Mouse (Mus musculus) megakaryocyte, embryonic 14.5 days (primary cell): ENCODE results near the gene St6gal1. TPM values are rescaled to one million over a fixed set of nuclear protein-coding genes. Genes with fewer than 3 reads are reported as not detected.

Source experiments
- H3K27me3 ChIP-seq: replicated peaks from 2 replicates; pipeline ENCODE3; 2012; ENCODE audit warnings: inconsistent platforms
- H3K36me3 ChIP-seq: replicated peaks from 2 replicates; pipeline ENCODE3; 2012; ENCODE audit warnings: low read length, inconsistent platforms, mixed read lengths
- H3K4me1 ChIP-seq: 2 replicates; pipeline ENCODE4 v1.6.1; 2012; ENCODE audit warnings: inconsistent platforms
- H3K4me3 ChIP-seq: replicated peaks from 2 replicates; pipeline ENCODE3; 2012; ENCODE audit warnings: moderate library complexity, mild to moderate bottlenecking, inconsistent platforms
- H3K9me3 ChIP-seq: 2 replicates; pipeline ENCODE4 v1.6.1; 2012; ENCODE audit warnings: inconsistent platforms
- FLI1 ChIP-seq: IDR thresholded peaks from 2 replicates; pipeline ENCODE4 v1.6.1; 2012; ENCODE audit warnings: low read length, inconsistent platforms, mixed read lengths
- GATA1 ChIP-seq: IDR thresholded peaks from 3 replicates; pipeline ENCODE4 v1.6.1; 2012; ENCODE audit warnings: mixed read lengths, low read length, inconsistent platforms, borderline replicate concordance
- polyA plus RNA-seq: library from polyadenylated mRNA; stranded (reverse); fragments of >175 nt; gene quantifications from 2 replicates; pipeline ENCODE4 v1.2.3, GENCODE M21; 2012; ENCODE audit warnings: low replicate concordance; ENCODE audit not compliant: insufficient read depth

Gene St6gal1
- polyA plus RNA-seq, 1 experiment = not detected

DNA sequence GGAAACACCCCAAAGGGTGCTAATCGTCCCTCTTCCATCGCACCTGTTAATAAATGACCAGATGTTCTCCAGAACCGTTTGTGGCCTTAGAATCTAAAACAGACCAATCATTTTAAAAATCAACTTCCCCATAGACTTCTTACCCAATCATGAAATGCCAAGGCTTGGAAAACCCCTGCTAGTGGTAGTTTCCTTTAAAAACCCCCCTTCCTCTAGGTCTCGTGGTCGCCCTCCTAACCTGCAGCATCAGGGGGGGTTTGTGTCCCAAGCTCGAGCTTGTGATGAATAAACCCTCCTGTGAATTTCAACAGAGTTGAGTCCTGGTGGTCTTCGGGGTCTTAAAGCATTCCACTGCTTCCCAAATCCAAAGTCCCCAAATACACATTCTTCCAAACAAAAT lies 36.6 kb upstream of the St6gal1 start:
- Histone ChIP-seq H3K9me3 (peaks cover 17% of the 10 kb centered on the region), H3K27me3 (no peaks in the 10 kb centered on the region), H3K4me1 (no peaks in the 10 kb centered on the region), H3K4me3 (no peak overlapping the region), H3K36me3 (no peaks in the 10 kb centered on the region)
- TF ChIP-seq GATA1 (no peak), FLI1 (no peak)

DNA sequence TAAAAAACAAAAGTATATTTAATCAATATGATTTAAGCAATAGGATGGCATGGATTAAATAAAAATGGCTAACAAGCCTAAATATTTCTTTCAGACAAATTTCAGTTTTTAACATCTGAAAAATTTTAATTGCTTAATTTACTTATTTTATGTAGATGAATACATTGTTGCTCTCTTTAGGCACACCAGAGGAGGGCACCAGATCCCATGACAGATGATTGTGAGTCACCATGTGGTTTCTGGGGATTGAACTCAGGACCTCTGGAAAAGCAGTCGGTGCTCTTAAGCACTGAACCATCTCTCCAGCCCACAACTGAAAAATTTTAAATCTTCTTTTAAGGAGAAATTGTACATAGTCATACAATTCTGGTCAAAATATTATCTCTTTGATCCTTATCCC lies 34.9 kb upstream of the St6gal1 start:
- Histone ChIP-seq H3K27me3 (no peaks in the 10 kb centered on the region), H3K4me1 (no peaks in the 10 kb centered on the region), H3K4me3 (no peak overlapping the region), H3K36me3 (no peaks in the 10 kb centered on the region), H3K9me3 (peaks cover 17% of the 10 kb centered on the region)
- TF ChIP-seq FLI1 (no peak), GATA1 (no peak)

DNA sequence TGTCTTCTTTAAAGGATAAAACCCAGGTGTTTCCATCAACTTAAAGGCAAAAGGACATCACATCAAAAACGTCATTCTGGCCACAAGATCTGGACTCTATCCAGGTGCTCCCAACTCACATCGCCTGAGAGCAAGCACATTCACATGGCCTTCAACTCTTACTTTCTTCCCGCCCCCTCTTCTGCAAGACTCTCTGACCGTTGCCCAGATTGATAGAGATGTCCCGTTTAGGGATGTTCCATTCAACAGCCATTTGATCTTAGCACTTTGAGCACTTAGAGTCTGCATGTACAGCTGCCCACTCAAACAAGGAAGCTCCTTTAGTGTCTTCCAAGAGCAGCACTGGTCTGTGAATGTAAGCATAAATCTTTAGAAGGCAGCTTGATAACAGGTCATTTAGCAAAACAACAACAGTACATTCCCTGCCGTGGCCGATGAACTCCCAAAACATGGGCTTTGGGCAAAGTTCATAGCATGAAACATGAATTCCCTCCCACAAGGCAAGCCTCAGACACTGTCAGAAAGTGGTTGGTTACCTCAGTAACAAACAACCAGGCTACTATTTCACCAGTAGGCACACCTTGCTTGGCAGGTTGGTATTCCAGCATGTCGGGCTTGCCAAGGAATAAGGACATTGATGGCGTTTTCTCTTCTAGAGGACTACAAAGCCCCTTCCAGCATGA lies 32.8 kb upstream of the St6gal1 start:
- Histone ChIP-seq H3K4me1 (no peaks in the 10 kb centered on the region), H3K36me3 (no peaks in the 10 kb centered on the region), H3K9me3 (peaks cover 17% of the 10 kb centered on the region), H3K4me3 (no peak overlapping the region), H3K27me3 (peaks cover 1% of the 10 kb centered on the region)
- TF ChIP-seq GATA1 (no peak), FLI1 (no peak)

DNA sequence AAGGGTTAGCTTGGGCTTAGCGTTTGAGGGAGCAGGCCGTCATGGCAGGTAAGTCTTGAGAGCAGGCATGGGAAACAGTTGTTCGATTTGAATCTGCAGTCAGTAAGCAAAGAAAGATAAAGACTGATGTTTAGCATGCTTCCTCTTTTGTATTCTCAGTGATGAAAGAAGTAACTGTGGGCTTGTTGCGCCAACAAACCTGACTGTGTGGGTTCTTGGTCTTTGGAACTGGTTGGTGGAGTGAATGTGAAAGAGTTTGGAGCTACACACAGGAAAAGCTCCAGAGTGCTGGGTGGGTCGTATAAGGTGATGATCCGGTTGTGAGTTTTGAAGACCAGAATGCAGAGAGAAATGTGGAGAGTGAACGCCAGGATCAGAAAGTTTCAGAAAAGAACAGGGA lies 28.9 kb upstream of the St6gal1 start:
- H3K4me1 ChIP-seq = no peaks in the 10 kb centered on the region
- no peak overlapping the region for H3K4me3 ChIP-seq
- H3K27me3 ChIP-seq = peaks cover 10% of the 10 kb centered on the region
- no peaks in the 10 kb centered on the region for H3K36me3 ChIP-seq
- no peaks in the 10 kb centered on the region for H3K9me3 ChIP-seq
- TF ChIP-seq FLI1 = no peak
- no peak for TF ChIP-seq GATA1

DNA sequence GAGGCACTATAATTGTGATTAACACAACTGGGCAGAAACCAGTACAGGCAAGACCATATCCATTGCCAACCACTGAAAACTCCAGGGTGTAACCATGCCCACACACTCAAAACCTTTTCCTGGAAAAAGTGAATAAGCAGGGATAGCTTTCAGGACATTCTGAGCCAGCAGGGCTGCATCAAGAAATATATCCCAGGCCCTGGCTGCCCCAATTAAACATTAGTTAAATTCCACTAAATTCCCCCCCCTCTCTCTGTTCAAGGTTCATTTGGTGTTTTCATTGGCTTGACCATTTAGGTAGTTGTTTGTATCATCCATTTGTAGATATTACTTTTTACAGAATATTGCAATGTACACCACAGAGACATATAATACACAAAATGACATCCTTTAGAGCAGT lies 28.2 kb upstream of the St6gal1 start:
- peaks cover 10% of the 10 kb centered on the region for H3K27me3 ChIP-seq
- TF ChIP-seq FLI1 (no peak), GATA1 (no peak)
- no peaks in the 10 kb centered on the region for H3K9me3 ChIP-seq
- no peaks in the 10 kb centered on the region for H3K36me3 ChIP-seq
- H3K4me1 ChIP-seq = no peaks in the 10 kb centered on the region
- H3K4me3 ChIP-seq = no peak overlapping the region

DNA sequence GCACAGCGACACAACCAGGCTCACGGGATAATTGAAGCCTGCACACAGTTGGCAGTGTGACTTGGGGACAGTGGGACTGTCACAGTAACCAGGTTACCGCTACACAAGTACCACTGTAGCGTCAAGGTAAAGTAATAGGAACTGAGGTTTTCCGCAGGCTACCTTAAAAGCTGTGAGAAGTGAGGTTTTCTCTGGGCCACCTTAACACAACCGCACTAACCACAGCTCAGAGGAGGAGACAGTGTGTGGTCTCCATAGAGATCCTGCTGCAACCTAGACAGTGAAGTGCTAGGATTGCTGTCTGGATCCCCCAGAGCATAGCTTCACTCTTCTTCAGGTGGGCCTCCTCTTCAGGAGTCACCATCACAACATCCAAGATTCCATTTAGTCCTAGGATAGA lies 27.7 kb upstream of the St6gal1 start:
- Histone ChIP-seq H3K9me3 (no peaks in the 10 kb centered on the region), H3K36me3 (no peaks in the 10 kb centered on the region), H3K4me3 (no peak overlapping the region), H3K4me1 (no peaks in the 10 kb centered on the region), H3K27me3 (peaks cover 10% of the 10 kb centered on the region)
- TF ChIP-seq FLI1 (no peak), GATA1 (no peak)

DNA sequence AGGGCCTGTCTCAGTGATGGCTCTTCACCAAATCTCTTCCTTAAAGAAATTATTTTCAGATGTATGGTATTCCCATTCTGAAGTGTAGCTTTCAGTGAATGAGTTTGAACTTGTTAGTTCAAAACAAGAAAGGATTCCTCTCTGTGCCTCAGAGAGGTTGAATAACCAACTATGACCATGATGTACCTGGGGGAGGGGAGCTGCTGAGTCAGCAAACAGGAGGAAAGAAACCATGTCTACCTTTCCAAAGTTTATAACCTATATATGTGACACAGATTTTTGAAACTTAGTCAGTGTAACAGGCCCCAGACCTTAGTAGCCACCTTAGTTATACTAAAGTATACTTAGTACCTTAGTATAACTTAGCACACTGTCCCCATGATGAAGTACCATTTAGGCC lies 23.0 kb upstream of the St6gal1 start:
- Histone ChIP-seq H3K27me3 (peaks cover 17% of the 10 kb centered on the region), H3K36me3 (no peaks in the 10 kb centered on the region), H3K9me3 (no peaks in the 10 kb centered on the region), H3K4me1 (no peaks in the 10 kb centered on the region), H3K4me3 (no peak overlapping the region)
- TF ChIP-seq FLI1 (no peak), GATA1 (no peak)

DNA sequence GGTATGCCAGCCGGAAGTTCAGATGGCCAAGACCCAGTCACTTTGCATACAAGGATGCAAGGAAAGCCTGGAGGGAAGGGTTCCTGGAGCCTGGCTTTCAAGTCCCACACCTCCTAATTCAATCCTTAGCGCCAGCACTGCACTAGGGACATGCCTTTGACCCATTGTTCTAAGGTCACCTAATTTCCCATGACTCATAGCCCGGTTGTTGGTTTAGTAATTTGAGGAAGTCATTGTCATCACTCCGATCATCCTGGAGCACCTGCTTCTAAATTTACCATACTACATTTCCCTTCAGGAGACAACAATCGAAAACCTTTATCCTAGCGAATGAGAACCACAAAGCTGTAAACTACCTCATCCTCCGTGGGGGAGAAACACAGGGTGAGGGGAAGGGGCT lies 10.2 kb upstream of the St6gal1 start:
- TF ChIP-seq FLI1 = no peak
- TF ChIP-seq GATA1 = no peak
- Histone ChIP-seq H3K36me3 (no peaks in the 10 kb centered on the region), H3K4me3 (no peak overlapping the region)

DNA sequence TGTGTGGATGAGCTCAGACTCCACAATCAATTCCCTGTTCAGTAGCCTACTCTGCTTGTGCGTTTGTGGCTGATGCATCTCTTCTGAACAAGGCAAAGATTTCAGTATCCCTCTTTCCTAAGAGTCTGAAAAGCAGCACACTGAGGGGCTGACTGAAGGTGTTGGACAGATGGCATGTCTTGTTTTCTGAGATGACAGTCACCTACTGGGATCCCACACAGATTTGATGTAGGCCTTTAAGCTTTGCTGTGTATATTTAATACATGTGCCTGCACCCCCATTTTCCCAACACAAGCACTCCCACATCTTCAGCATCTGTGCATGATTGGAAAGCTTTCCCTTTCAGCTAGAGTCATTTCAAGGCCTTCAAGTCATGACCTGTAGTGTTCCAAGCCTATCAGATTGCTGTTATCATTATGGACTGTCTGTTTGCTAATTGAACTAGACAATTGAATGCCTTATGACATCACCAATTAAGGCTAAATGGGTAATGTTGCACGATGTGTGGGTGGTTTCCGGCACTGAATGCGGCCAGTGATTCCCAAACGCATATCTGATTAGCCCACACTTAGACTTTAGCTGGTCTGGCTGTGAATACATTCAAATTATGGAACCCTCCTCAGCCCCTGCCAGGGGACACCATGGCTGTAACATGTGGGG lies 9.2 kb upstream of the St6gal1 start:
- no peaks in the 10 kb centered on the region for H3K36me3 ChIP-seq
- TF ChIP-seq FLI1 = no peak
- no peak for TF ChIP-seq GATA1
- H3K4me1 ChIP-seq = peaks cover 7% of the 10 kb centered on the region
- no peak overlapping the region for H3K4me3 ChIP-seq
- H3K27me3 ChIP-seq = peaks cover 32% of the 10 kb centered on the region
- 0 out of 2 replicates have a peak, but pooled peaks cover 2% of the 10 kb centered on the region for H3K9me3 ChIP-seq

More for the DNA sequence above, 10.2 kb upstream of the St6gal1 start:
- Histone ChIP-seq H3K4me1 (peaks cover 7% of the 10 kb centered on the region), H3K9me3 (peaks cover 2% of the 10 kb centered on the region; the same call in 1 of the 2 replicates), H3K27me3 (peaks cover 30% of the 10 kb centered on the region)

DNA sequence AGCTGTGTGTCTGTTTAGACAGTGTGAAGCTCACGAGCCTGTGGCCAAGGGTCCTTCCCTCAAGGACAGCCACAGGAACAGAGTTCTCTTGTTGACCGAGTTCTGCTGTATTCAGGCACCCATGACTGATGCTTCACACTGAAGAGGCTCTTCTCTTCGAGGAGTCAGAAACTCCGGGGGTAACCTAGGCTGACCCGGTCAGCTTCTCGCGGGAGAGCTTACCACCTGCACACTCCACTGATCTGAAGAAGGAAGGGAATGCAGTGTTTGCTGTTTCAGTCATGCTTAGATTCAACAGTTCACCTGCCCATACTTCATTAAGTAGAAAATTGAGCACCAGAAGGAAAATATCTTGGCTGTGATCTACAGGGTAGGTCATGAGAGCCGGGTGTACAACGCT lies 8.2 kb upstream of the St6gal1 start:
- Histone ChIP-seq H3K36me3 (no peaks in the 10 kb centered on the region), H3K4me1 (peaks cover 7% of the 10 kb centered on the region), H3K27me3 (peaks cover 36% of the 10 kb centered on the region), H3K4me3 (no peak overlapping the region), H3K9me3 (peaks cover 8% of the 10 kb centered on the region)
- no peak for TF ChIP-seq FLI1
- no peak for TF ChIP-seq GATA1

DNA sequence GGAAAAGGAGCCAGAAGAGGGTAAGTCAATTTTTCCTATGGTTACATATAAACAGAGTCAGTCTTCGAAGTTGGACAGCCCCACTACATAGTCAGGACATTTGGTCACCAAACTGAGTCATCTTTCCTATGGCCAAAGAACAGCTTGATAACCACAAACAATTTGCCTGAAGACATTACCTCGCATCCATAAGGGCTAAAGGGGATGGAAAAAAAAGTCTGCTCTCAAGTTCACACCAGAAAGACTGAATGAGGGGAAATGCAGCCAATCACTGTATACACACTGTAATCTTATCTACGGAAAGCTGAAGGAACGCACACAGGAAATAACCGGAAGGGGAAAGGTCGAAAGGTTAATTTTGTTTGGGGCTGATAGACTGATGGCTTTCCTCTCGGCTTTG lies 6.2 kb upstream of the St6gal1 start:
- H3K4me3 ChIP-seq = no peak overlapping the region
- peaks cover 6% of the 10 kb centered on the region for H3K9me3 ChIP-seq
- H3K4me1 ChIP-seq = peaks cover 7% of the 10 kb centered on the region
- TF ChIP-seq GATA1 = no peak
- no peak for TF ChIP-seq FLI1
- H3K36me3 ChIP-seq = no peaks in the 10 kb centered on the region
- peaks cover 54% of the 10 kb centered on the region for H3K27me3 ChIP-seq
